Mouse (Mus musculus) ES-E14 (cell line): ENCODE results near the gene Erc1.

Source experiments
- CHD2 ChIP-seq: IDR thresholded peaks from 2 replicates; pipeline ENCODE4 v1.6.1; 2014; ENCODE audit warnings: mild to moderate bottlenecking, low read depth, low read length, inconsistent platforms
- MAFK ChIP-seq: IDR thresholded peaks from 2 replicates; pipeline ENCODE4 v1.6.1; 2014; ENCODE audit warnings: mild to moderate bottlenecking, low read depth, low read length, inconsistent platforms; ENCODE audit not compliant: insufficient read depth
- ZC3H11A ChIP-seq: IDR thresholded peaks from 2 replicates; pipeline ENCODE4 v1.6.1; 2012; ENCODE audit warnings: low read depth, mild to moderate bottlenecking, inconsistent platforms, low read length, borderline replicate concordance

GRCm38 (mm10) chr6:119565451-119566379 is 282.3 kb downstream of the Erc1 start:
- TF ChIP-seq ZC3H11A (no peak), CHD2 (no peak), MAFK (no peak)
